Mouse (Mus musculus): Measurements from ENCODE around the gene Sec14l1.

Sec14l1 gene

DNA sequence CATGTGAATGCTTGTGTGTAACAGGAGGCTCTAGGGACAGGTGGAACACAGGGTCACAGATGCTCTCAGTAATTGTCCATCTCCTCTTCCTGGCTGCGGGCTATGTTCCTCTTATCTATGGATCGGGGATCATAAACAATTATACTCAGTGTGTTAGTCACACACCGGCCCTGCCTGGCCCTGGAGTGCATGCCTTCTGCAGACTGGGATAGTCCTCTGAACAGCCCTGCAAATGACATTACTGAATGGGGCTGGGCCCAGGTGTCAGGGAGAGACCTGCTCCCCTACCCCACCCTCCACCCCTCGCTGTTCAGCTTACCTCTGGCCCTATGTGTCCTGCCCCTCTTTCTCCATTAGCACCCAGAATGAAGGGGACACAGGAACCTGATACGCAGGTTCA lies 61.9 kb downstream of the Sec14l1 start:
- DNase-seq (ENCODE audit: extremely low read depth, insufficient read length, low spot score): no peak

DNA sequence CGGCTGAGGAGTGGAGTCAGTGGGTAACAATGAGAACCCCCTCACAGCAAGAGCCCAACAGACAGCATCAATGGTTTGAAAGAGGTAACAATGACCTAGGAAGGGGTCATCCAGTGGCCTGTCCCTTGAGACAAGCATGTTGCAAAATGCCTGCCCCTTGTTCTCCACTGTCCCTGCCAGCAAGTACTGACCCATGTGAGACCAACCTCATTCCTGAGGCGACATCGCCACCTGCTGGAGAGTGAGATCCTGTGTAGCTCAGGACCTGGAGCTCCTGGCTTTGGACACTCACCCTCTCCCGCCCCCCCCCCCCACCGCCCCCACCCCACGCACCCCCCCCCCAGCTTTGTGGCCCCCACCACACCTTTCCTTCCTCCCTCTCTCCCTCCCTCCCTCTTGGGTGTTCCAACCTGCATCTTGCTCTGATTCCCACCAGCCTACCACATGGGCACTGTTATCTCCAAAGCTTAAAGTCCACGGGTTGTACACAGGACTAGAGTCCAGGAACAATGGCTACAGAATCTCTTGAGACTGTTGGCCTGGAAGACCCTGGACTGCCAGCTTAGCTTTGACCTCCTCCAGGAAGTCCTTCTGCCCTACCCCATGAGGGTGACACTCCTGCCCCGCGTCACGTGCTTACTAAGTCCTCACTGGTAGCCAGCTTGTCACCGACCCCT lies 62.5 kb downstream of the Sec14l1 start:
- peak; percentile 44 for DNase-seq (ENCODE audit: extremely low read depth, insufficient read length, low spot score)

DNA sequence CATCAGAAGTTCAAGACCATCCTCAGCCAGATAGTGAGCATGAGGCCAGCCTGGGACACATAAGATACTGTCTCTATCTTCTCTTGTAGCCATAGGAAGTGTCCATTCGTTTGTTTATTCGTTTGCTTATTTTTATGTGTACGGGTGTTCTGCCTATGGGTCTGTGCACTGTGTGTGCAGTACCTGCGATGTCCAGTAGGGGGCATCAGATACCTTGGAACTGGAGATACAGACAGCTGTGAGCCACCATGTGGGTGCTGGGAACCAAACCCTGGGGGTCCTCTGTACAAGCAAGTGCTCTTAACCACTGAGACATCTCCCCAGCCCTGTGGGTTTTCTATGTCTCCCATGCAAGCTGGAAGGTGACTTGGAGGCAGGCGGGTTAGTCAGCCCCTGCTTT lies 64.9 kb downstream of the Sec14l1 start:
- no peak for DNase-seq (ENCODE audit: extremely low read depth, insufficient read length, low spot score)

- no peak for DNase-seq (ENCODE audit: extremely low read depth, insufficient read length, low spot score)
Measured at GRCm38 (mm10) chr11:117182808-117183207, 67.8 kb downstream of the Sec14l1 start.

- no peak for DNase-seq (ENCODE audit: extremely low read depth, insufficient read length, low spot score)
Measured at GRCm38 (mm10) chr11:117183299-117183698, 68.3 kb downstream of the Sec14l1 start.

DNA sequence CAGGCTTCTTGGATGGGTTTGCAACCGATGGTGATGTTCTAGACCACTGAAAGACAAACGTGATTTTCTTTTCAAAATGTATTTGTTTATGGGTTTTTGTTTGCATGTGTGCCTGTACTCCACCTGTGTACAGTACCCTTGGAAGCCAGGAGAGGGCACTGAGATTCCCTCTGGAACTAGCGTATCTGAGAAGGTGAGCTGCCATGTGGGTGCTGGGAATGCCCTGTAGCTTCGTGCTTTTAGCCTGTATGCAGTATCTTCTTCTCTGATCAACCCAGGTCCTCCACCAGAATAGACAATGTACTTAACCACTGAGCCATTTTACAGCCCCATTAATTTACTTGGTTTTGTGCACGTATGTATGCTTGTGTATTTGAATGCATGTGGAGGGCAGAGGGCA lies 68.9 kb downstream of the Sec14l1 start:
- DNase-seq (ENCODE audit: extremely low read depth, insufficient read length, low spot score): no peak

- DNase-seq (ENCODE audit: extremely low read depth, insufficient read length, low spot score): no peak
Measured at GRCm38 (mm10) chr11:117185076-117185933, 70.3 kb downstream of the Sec14l1 start.

GRCm38 (mm10) chr11:117191524-117191923 lies 76.6 kb downstream of the Sec14l1 start:
- no peak for DNase-seq (ENCODE audit: extremely low read depth, insufficient read length, low spot score)

GRCm38 (mm10) chr11:117194475-117194937 lies 79.5 kb downstream of the Sec14l1 start:
- DNase-seq (ENCODE audit: extremely low read depth, insufficient read length, low spot score): no peak

GRCm38 (mm10) chr11:117195616-117196015 lies 80.6 kb downstream of the Sec14l1 start:
- no peak for DNase-seq (ENCODE audit: extremely low read depth, insufficient read length, low spot score)

DNA sequence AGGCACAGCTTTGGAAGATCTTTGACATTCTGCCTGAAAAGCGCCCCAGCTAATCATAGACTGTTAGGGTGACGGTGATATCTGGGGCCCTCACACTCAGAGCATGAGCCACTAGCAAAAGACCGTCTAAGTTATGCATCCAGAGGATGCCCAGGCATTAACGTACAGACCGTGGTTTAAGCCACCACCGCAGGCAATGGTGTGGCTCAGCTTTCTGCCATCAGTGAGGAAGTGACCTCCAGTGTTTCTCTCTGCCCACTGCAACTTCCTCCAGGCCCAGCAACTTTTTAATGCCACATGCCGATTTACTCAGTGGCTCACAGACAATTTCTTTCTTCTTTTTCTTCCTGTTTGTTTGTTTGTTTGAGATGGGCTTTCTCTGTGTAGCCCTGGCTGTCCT lies 81.7 kb downstream of the Sec14l1 start:
- DNase-seq (ENCODE audit: extremely low read depth, insufficient read length, low spot score): no peak

- no peak for DNase-seq (ENCODE audit: extremely low read depth, insufficient read length, low spot score)
Measured at GRCm38 (mm10) chr11:117198122-117198521, 83.2 kb downstream of the Sec14l1 start.

DNA sequence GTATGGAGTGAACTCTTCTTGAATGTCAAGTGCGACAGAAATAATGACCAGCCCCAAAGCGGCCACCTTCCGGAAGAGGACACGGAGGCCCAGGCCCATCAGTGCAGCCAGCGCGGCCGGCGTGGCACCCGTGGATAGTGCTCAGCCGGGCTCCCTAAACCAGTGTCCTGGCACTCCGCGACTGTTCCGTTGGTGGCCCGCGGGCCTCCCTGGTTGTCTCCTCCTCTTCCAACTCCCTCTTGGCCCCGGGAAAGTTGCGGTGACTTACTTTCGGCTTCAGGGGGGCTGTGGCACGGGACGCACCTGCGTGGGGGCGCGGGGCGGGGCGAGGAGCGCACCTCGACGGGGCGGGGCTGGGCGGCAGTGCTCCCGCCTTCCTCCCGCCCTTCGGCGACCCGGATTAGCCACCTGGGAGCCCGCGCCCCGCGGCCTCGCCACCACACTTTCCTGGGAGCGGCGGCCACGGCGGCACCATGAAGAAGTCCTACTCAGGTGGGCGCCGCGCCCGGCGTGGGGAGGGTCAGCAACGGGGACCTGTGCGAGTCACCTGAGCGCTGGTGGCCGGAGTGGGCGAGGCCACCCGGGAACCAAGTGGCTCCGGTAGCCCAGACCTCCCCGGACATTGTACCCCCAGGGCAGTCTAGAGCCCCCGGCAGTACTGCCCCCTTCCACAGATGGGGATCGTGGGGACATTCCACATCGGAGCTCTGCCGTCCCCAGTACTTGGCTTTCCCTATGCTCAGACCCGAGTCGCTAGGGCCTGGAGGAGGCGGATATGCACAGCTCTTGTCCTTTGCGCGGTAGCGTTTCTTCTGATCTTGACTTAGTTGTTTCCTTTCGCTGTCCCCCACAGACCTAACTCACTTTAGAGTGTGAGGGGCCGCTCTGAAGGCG lies 84.6 kb downstream of the Sec14l1 start, which contains the start of gene Sept9:
Gene Sept9 (plus strand): TSS at position 380 of the 894 bp plus-strand sequence.
- no peak for DNase-seq (ENCODE audit: extremely low read depth, insufficient read length, low spot score)

GRCm38 (mm10) chr11:117201846-117202245 lies 86.9 kb downstream of the Sec14l1 start:
- no peak for DNase-seq (ENCODE audit: extremely low read depth, insufficient read length, low spot score)

- DNase-seq (ENCODE audit: extremely low read depth, insufficient read length, low spot score): no peak
Measured at GRCm38 (mm10) chr11:117204606-117205005, 89.6 kb downstream of the Sec14l1 start.

- DNase-seq (ENCODE audit: extremely low read depth, insufficient read length, low spot score): no peak
Measured at GRCm38 (mm10) chr11:117205042-117205441, 90.1 kb downstream of the Sec14l1 start.

DNA sequence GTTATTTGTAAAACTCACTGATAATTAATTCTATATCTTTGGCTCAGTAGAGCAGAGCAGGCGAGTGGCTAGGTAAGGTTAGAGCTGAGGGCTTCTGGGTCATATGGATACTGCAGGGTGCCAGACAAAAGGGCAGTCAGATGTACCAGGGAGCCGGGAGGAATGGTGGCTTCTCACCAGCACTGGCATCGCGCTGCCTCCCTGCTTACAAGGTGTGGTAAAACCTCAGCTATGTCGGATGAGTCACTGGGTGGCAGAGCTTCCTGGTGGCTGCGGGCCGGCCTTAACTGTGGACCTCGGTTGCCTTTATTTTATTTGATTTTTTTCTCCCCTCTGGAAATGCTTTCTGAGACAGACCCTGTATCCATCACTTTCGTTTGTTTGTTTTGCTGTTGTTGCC lies 90.5 kb downstream of the Sec14l1 start:
- peak; percentile 71 for DNase-seq (ENCODE audit: extremely low read depth, insufficient read length, low spot score)

- DNase-seq (ENCODE audit: extremely low read depth, insufficient read length, low spot score): no peak
Measured at GRCm38 (mm10) chr11:117207436-117207835, 92.5 kb downstream of the Sec14l1 start.

DNA sequence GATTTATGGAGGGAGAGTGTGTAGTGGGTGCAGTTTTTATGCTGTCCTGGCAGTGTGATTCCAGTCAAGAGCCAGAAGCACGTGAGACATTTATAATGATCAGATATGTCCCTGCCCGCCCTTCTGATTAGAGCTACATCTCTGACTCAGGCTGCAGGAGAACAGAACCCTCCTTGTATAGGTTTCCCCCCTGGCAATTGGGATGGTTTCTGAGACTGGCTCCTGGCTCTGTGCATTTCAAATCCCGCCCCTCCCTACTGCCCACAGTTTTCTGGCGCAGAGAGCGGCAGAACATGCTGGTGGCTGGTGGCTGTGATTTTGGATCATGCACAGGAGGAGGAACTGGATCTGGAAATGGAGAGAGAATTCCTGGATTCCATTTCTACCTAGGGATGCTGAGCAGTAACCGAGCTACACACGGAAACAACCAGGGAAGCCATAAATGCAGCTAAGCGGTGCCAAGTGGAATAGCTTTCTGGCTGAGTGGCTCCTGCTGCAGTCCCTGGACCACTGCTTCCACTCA lies 93.2 kb downstream of the Sec14l1 start:
- peak; percentile 62 for DNase-seq (ENCODE audit: extremely low read depth, insufficient read length, low spot score)
